Mouse (Mus musculus): ENCODE measurements at regions not wholly inside any gene's neighbourhood (a gene's known extent, or its start where the extent isn't known, plus 50 kb on each side); places are given as distances from the start of the nearest gene placed in this dataset.

GRCm38 (mm10) chr6:93152431-93153208 lies 209.3 kb upstream of the Adamts9 start:
- no peak for DNase-seq (ENCODE audit: extremely low spot score in 1 of 2, low spot score in 1 of 2)

GRCm38 (mm10) chr6:93150531-93150930 lies 207.2 kb upstream of the Adamts9 start:
- no peak for DNase-seq (ENCODE audit: extremely low spot score in 1 of 2, low spot score in 1 of 2)

DNA sequence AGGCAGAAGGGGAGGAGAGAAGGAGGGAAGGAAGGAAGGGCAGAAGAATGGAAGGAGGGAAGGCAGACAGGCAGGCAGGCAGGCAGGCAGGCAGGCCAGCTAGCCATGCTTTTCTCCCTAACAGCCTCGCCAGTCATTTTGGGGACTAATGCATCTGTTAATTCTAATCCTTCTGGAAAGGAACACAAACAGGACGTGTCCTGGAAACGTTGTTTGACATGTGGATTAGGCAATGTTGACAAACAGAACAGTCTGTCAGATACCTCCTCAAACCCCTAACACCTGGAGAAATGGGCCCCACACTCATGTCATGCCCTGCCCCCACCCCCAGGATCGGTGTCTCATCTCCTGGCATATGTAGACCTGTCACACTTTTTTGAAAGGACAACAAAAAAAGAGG lies 206.7 kb upstream of the Adamts9 start:
- no peak for DNase-seq (ENCODE audit: extremely low spot score in 1 of 2, low spot score in 1 of 2)

DNA sequence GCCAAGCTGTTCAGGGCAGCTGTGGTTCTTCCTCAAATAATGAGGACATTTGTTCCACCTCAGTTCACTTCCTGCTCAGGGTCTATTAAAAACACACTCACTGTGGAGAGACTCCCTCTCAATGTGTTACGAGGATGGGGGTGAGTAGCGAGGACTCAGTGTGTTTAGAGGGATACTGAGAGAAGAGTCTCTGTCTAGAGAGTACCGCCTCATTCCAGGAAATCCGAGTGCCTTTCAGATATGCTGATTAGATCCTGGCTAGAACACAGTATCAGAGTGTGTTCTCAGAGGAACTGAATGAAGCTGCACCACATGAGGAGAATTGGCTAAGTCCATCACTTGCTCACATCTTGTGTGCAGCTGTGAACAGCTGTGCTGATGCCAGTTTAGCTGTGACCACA lies 197.0 kb upstream of the Adamts9 start:
- DNase-seq (ENCODE audit: extremely low spot score in 1 of 2, low spot score in 1 of 2) = no peak

GRCm38 (mm10) chr6:93133940-93134339 lies 190.6 kb upstream of the Adamts9 start:
- DNase-seq (ENCODE audit: extremely low spot score in 1 of 2, low spot score in 1 of 2) = no peak

GRCm38 (mm10) chr6:93130946-93131685 lies 187.8 kb upstream of the Adamts9 start:
- DNase-seq (ENCODE audit: extremely low spot score in 1 of 2, low spot score in 1 of 2) = no peak

DNA sequence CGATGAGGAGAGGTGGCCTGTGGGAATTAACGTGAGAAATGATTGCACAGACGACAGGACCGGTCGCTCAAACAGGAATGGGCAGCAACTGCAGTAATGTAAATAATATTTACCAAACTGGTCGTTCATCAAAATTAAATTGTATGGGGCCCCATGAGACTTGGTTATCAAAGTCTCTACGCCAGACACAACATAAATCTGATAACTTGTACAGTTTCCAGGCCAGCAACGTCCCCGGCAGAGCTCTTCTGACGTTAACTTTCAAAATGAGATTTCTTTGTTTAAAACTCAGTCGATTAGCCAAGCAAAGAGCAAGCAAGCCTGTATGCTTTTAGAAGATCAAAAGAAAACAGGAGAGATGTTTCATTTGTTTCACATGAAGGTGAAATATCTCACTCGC lies 176.2 kb upstream of the Adamts9 start:
- no peak for DNase-seq (ENCODE audit: extremely low spot score in 1 of 2, low spot score in 1 of 2)

GRCm38 (mm10) chr6:93113361-93113760 lies 170.1 kb upstream of the Adamts9 start:
- DNase-seq (ENCODE audit: extremely low spot score in 1 of 2, low spot score in 1 of 2) = no peak

- no peak for DNase-seq (ENCODE audit: extremely low spot score in 1 of 2, low spot score in 1 of 2)
These were observed 151.6 kb upstream of the Adamts9 start for GRCm38 (mm10) chr6:93094730-93095360.

DNA sequence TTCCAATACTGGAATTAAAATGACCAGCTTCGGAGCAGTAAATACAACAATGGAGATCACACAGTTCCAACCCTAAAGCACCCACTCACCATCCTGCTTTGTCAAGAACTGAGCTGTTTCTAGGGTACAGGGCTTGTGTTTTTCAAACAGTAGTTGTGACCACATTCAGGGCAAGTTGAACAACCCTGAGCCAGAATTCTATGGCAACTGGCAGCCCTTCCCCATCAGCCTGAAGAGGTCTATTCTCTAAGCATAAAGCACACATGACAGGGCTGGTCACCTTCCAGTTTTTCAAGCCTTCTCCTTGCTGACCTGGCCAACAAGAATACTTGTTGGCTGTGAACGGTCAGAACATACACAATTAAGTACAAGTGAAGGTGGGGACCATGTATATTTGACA lies 150.5 kb upstream of the Adamts9 start:
- no peak for DNase-seq (ENCODE audit: extremely low spot score in 1 of 2, low spot score in 1 of 2)

DNA sequence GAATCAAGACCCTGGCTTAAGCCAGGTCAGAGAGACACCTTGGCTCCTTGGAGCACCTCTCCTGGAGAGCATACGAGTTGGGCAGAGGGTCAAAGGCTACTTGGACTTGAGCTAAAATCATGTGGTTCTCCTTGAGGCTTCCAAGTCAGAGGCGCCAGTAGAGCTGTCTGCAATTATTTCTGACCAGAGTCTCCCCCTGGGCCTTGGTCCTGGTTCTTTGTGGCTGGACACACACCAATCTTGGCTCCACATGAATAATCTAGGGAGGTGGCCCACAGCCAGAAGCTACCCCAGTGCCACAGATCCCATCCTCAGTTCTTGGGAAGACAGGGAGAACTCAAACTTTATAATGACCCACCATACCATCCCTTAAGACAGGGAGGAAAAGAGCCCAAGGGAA lies 144.0 kb upstream of the Adamts9 start:
- peak in 1 of 2 experiments; percentile 20 for DNase-seq (ENCODE audit: extremely low spot score in 1 of 2, low spot score in 1 of 2)

DNA sequence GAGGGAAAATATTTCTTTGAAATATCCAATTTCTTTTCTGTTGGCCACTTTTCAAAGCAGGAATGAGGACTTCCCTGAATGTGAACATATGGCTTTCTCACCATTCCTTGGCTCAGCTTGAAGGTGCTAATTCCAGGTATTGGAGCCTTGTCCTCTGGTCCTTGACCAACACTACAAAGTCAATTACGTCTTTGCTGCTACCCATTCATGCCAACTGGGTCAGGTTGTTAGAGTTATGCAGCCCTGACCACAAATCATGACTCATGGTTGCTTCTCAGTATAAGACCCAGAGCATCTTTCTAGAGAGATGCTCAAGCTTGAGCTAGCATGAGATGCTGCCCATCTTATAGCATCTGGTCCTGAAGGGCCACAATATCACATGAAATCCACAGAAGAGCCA lies 141.0 kb upstream of the Adamts9 start:
- DNase-seq (ENCODE audit: extremely low spot score in 1 of 2, low spot score in 1 of 2) = no peak

- no peak for DNase-seq (ENCODE audit: extremely low spot score in 1 of 2, low spot score in 1 of 2)
These were observed 140.4 kb upstream of the Adamts9 start for GRCm38 (mm10) chr6:93083716-93084115.

DNA sequence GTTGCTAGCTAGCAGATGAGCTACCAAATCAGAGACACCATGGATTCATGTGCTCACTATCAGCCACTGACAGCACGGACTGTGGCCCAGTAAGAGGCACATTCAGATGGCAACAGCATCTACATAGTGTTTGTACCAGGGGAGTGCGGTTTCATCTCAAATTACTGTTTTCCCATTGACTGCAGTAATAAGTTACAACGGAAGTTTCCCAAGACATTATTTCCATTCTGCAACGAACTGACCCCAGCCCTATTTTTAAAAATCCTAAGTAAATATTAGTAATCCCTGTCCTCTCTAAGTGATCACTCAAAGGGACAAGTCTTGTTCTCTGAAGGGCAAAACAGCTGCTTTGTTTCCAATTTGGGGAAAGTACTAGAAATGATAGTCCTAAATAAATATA lies 138.9 kb upstream of the Adamts9 start:
- DNase-seq (ENCODE audit: extremely low spot score in 1 of 2, low spot score in 1 of 2) = no peak

DNA sequence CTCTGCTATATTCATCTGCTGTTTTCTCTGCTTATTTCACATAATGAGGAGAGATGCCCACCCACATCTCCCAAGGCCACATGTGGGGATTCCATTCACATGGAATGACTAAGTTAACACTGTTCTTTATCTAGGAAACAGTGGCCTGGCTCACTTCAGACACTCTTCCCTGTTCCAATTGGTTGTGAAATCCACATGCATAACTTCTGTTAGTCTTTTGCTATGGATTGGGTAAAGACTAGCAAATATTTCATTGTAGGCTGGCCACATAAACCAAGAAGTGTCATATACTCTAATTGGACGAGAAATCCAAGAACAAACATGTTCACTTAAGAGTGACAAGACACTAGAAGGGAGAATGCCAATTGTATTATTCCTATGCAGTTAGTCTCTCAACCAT lies 133.4 kb upstream of the Adamts9 start:
- no peak for DNase-seq (ENCODE audit: extremely low spot score in 1 of 2, low spot score in 1 of 2)

DNA sequence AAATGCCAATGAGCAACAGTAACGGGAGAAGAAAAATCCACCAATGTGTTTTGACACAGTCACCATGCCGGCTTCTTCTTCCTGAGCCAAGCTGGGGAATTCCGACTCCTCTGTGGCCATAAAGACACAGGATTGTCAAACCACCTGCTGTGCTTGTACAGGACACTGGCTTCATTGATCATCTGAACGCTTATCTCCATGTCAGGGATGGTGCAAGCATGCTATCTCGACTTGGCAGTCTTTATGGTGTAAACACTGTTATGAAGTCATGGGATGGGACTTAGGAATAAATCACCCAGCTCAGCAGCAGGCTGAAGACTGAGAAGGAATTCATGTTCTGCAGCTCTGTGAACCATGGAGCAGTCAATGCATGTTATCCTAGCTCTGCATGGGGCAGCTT lies 132.6 kb upstream of the Adamts9 start:
- no peak for DNase-seq (ENCODE audit: extremely low spot score in 1 of 2, low spot score in 1 of 2)

GRCm38 (mm10) chr6:93075011-93075410 lies 131.7 kb upstream of the Adamts9 start:
- DNase-seq (ENCODE audit: extremely low spot score in 1 of 2, low spot score in 1 of 2) = no peak

GRCm38 (mm10) chr6:93070916-93071315 lies 127.6 kb upstream of the Adamts9 start:
- no peak for DNase-seq (ENCODE audit: extremely low spot score in 1 of 2, low spot score in 1 of 2)

GRCm38 (mm10) chr6:93067808-93068207 lies 124.5 kb upstream of the Adamts9 start:
- no peak for DNase-seq (ENCODE audit: extremely low spot score in 1 of 2, low spot score in 1 of 2)

DNA sequence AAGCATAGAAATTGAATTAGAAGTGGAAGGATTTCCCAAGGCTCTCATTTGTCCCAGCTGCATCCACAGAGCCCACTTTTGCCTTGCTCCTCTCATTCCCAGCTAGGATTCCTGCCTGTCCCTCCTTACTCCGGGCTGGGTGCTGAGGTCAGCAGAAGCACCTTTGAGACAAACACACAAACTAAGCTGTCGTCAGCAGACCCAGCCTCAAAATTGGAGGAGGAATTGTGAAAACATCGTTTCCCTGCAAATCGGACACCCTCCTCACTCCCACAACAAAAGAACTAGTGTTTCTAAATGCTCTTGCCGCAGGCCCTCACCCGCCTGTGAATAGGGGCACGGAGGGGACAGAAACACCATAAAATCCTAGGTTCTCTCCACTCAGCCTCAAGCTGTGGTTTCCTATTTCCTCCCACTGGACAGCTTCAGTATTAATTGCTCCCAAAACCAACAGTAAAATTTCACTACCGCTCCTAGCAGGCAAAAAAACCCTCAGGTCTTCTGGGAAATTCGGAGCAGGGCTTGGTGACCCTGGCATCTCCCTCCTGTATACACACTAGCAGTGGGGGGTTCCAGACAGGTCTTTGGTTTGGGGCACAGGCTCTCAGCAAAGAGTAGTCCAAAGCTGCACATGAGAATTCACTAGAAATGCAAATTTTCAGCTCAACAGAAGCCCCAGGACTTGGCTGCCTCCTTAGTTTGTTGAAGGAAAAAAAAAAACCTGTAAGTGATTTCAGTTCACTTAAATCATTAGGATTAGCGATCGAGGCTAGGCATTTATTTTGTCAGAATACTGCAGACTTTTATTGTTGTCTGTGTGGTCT lies 123.5 kb upstream of the Adamts9 start:
- no peak for DNase-seq (ENCODE audit: extremely low spot score in 1 of 2, low spot score in 1 of 2)

All from layer of hippocampus, postnatal 25 days (tissue).